Mouse (Mus musculus) E14TG2a.4 (cell line): Measurements from ENCODE around the gene Vnn3.

Experiments used
- CTCF ChIP-seq: conservative IDR thresholded peaks from 2 replicates; pipeline ENCODE4 v1.5.1; 2014; ENCODE audit warnings: low read length
- NANOG ChIP-seq: IDR thresholded peaks from 2 replicates; pipeline ENCODE4 v1.6.1; 2014; ENCODE audit warnings: borderline replicate concordance, low read length, mixed read lengths
- POU5F1 ChIP-seq: IDR thresholded peaks from 2 replicates; pipeline ENCODE4 v1.6.1; 2014; ENCODE audit warnings: low read length, borderline replicate concordance

DNA sequence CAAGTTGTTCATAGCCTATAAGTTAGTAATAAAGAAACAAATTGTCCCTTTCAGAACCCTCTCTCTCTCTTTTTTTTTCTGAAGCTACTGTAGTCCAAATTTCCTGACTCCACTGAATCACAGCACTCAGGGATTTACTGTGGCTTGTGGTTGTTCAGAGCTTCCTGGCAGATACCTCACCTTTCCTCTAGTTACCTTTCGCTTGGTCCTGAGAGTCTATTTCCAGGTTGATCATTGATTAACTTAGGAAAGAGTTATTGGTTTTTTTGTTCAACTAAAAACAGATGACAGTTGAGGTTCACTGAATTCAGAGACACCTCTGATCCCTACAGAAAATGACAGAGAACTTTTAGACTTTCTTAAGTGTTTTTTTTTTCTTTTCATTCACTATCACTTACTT, 33.6 kb downstream of the Vnn3 start:
- TF ChIP-seq NANOG (no peak), CTCF (no peak), POU5F1 (no peak)
